Mouse (Mus musculus) erythroblast, adult 5-6 weeks (primary cell): ENCODE measurements around the gene 1700025G04Rik. TPM values are rescaled to one million over a fixed set of nuclear protein-coding genes. Genes with fewer than 3 reads are reported as not detected.

ENCODE experiments used
- ATAC-seq: replicated peaks from 2 replicates; pipeline ENCODE4 v1.8.0; 2016; ENCODE audit warnings: moderate number of reproducible peaks, mild to moderate bottlenecking, moderate TSS enrichment, inconsistent platforms; ENCODE audit not compliant: poor library complexity, low FRiP score, severe bottlenecking
- total RNA-seq, 2 experiments: library from RNA; stranded (forward) in 1 of 2; stranded (reverse) in 1 of 2; fragments of 150-400 nt in 1 of 2; fragments of 200-764, 138-1000 nt in 1 of 2; gene quantifications; 2 replicates each; pipeline versions ENCODE4 v1.2.3 to v1.2.4; 2015 to 2017; ENCODE audit warnings: low replicate concordance in 2 of 2

Gene 1700025G04Rik
- total RNA-seq, 2 experiments from 2014 or later, result 9.0 TPM

- ATAC-seq, result no peak
Measured at GRCm38 (mm10) chr1:151975418-151976379, 114.2 kb downstream of the 1700025G04Rik start.

- ATAC-seq, result no peak
Measured at GRCm38 (mm10) chr1:151974887-151975286, 115.0 kb downstream of the 1700025G04Rik start.

DNA sequence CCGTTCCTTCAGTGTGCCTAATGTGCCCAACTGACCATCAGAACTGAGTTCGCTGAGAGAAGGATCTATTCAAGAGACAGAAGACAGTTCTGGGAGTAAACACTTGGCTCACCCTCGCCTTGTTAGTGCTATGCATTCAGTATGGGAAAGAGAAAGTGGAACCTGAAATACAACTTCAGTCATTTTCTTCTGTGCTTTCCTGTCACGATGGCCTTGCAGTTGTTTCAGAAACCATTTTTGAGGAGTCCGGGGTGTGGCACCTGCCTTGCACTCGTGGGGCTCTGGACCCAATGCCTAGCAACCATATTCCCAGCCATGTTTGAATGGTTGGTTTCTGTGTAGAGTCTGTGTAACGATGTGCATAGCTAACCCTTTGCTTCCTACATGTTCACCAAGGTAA lies 115.5 kb downstream of the 1700025G04Rik start:
- no peak for ATAC-seq

GRCm38 (mm10) chr1:151973110-151973700 lies 116.7 kb downstream of the 1700025G04Rik start:
- no peak for ATAC-seq

- no peak for ATAC-seq
Measured at GRCm38 (mm10) chr1:151971581-151971980, 118.3 kb downstream of the 1700025G04Rik start.

GRCm38 (mm10) chr1:151968126-151968525 lies 121.8 kb downstream of the 1700025G04Rik start:
- no peak for ATAC-seq

GRCm38 (mm10) chr1:151964811-151965210 lies 125.1 kb downstream of the 1700025G04Rik start:
- ATAC-seq, result no peak

DNA sequence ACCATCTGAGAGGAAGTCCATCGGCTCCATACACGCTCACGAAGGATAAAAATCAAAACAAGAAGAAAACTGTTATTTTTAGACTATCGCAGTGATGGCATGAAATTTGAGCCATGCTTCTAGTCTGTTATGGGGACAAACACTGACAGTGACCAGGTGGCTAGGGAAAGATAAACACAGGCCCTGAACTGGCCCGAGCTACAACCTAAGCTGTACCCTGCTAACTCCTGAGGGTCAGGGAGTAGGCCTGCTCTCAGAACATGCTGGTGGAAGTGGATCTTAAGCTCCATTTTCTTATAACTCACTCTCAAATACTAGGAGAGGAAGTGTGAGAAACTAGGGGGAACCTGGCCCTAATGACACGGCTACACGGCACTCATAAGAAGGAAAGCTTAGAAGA lies 126.7 kb downstream of the 1700025G04Rik start:
- no peak for ATAC-seq

GRCm38 (mm10) chr1:151962078-151962477 lies 127.8 kb downstream of the 1700025G04Rik start:
- ATAC-seq, result no peak

GRCm38 (mm10) chr1:151961204-151961603 lies 128.7 kb downstream of the 1700025G04Rik start:
- no peak for ATAC-seq

GRCm38 (mm10) chr1:151959010-151959409 lies 130.9 kb downstream of the 1700025G04Rik start:
- ATAC-seq, result no peak

DNA sequence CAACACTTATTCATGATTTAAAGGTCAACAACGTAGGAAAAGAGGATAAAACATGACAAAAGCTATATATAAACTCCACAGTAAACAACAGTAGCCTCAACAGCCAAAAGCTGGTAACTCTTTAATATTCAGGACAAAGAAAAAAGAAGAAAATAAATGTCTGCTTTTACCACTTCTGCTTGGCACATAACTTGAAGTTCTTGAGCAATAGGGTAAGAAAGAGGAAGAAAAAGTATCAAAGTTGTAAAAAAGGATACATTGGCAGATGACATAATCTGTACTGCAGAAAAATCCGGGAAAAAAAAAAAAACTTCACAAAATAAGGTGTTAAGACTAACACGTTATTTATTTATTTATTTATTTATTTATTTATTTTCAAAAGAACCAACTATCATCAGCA lies 131.5 kb downstream of the 1700025G04Rik start:
- no peak for ATAC-seq

- no peak for ATAC-seq
Measured at GRCm38 (mm10) chr1:151957669-151958068, 132.3 kb downstream of the 1700025G04Rik start.

GRCm38 (mm10) chr1:151955866-151956265 lies 134.1 kb downstream of the 1700025G04Rik start:
- no peak for ATAC-seq

GRCm38 (mm10) chr1:151953563-151953962 lies 136.4 kb downstream of the 1700025G04Rik start:
- ATAC-seq, result no peak

- ATAC-seq, result no peak
Measured at GRCm38 (mm10) chr1:151948065-151948464, 141.9 kb downstream of the 1700025G04Rik start.

DNA sequence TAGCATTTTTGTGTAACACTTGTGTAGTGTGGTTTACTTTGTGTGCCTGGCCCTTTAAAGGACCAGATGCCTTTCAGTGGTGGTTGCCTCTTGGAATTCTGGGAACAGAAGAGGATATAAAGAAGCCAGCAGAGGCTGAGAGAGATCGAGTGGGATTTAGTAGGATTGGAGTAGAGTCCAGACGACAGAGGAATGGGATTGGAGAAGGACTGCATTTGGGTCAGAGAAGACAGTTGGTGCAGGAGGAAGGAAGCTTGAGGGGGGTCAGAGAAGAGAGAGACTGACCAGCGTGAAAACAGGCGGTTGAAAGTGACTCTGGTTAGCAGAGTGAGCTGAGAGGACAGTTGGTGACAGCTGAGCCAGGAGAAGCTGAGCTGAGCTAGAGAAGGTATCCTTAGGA lies 142.4 kb downstream of the 1700025G04Rik start:
- ATAC-seq, result no peak

DNA sequence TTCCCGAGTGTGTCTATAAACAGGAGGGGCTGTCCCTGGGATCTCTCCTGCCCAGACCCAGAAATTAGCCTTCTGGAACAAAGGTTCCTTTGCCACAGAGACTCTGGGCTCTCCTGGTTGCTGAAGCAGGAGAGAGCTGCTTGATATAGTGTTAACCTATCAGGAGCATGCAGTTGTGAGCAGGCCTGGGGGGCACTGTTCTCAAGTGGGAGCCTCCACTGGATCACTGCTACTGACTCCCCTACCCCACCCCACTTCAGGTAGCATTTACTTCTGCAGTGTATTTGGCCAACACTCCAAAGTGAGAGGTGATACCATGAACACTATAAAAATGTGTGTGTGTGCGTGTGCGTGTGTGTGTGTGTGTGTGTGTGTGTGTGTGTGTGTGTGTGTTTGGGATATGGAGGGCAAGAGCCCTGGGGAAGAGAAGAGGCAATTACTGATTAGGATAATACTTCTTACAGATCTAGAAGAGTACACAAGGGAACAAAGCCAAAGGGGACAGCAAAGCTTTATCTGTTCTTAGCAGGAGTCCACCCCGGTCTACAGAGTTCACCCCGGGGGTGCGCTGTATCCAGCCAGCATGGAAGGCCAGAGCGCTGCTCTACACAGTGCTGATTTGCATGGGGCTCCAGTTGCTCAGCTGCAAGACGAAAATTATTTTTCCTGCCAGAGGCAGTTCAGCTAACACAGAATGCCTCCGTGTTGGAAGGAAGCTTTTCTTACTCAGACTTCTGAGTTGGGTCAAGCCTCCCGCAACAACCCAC lies 145.3 kb downstream of the 1700025G04Rik start:
- ATAC-seq, result no peak

- no peak for ATAC-seq
Measured at GRCm38 (mm10) chr1:151943681-151944237, 146.2 kb downstream of the 1700025G04Rik start.
